Mouse (Mus musculus): ENCODE data around the gene Rasl2-9. TPM values are rescaled to one million over a fixed set of nuclear protein-coding genes. Genes with fewer than 3 reads are reported as not detected.

Gene Rasl2-9
- polyA plus RNA-seq, 1 experiment from 2014 or later: 1.0 TPM

DNA sequence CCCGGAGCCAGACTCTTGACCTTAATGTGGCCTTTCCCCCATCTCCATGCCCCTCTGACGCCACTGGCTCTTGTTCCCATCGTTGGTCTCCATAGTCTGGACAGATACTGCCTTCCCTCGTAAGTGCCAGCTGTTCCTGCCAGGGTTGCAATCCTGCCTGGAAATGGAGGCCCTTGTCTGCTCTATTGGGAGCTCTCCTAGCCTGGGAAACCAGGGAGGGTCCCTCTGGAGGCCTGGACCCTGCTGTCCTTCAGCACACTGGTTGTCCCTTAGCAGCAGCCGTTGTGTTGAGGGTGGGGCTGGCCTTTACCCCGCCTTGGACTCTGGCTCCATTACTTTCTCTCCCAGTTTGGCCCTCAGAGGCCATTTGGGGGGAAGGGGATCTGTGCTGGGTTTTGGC is 33.4 kb downstream of the Rasl2-9 start:
- Histone ChIP-seq H3K27me3 (no peaks in the 10 kb centered on the region), H3K4me2 (no peak overlapping the region), H3K4me1 (replicated peaks) (no peaks in the 10 kb centered on the region; the same call in 1 of the 2 replicates), H3K9me3 (no peaks in the 10 kb centered on the region), H3K27ac (replicated peaks) (no peak overlapping the region), H3K36me3 (peaks cover 50% of the 10 kb centered on the region), H3K9ac (no peak overlapping the region), H3K4me3 (no peak overlapping the region)
- no peak for ATAC-seq (ENCODE audit: low FRiP score, low read depth)
- WGBS: 87% methylated on average over 6 of the region's 6 CpGs

DNA sequence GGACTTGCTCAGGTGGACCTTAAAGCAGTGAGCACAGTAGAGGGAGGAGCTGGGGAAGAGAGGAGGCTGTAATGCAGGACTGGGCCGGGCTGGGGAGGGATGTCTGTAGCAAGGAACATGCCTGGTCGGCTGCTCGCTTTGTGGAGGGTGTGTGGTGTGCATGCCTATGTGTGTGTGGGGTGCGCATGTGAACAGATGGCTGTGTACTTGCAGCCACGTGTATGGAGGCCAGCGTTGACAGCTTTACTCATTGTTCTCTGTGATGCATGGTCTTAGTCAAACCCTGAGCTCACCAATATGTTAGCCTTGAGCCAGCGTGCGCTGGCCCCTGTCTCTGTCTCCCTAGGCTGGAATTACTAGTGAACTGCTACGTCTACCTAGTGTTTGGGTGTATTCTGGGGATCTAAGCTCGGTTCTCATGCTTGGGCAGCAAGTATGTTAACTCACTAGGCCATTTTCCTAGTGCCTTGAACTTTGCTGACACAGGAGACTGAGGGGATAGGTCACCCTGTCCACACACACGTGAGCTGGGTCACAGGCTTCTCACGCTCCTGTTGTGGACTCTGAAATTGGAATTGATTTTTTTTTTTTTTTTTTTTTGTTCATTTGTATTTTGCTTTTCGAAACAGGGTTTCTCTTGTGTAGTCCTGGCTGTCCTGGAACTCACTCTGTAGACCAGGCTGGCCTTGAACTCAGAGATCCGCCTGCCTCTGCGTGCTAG is 34.6 kb downstream of the Rasl2-9 start:
- no peaks in the 10 kb centered on the region for H3K27me3 ChIP-seq
- ATAC-seq (ENCODE audit: low FRiP score, low read depth): no peak
- no peaks in the 10 kb centered on the region for H3K9me3 ChIP-seq
- H3K4me2 ChIP-seq: no peak overlapping the region
- no peak overlapping the region for H3K9ac ChIP-seq
- 88% methylated on average over 15 of the region's 15 CpGs for WGBS
- peaks cover 42% of the 10 kb centered on the region for H3K36me3 ChIP-seq
- no peak overlapping the region for H3K4me3 ChIP-seq
- H3K27ac ChIP-seq (replicated peaks): no peak overlapping the region
- H3K4me1 ChIP-seq (replicated peaks): no peaks in the 10 kb centered on the region; the same call in 1 of the 2 replicates

DNA sequence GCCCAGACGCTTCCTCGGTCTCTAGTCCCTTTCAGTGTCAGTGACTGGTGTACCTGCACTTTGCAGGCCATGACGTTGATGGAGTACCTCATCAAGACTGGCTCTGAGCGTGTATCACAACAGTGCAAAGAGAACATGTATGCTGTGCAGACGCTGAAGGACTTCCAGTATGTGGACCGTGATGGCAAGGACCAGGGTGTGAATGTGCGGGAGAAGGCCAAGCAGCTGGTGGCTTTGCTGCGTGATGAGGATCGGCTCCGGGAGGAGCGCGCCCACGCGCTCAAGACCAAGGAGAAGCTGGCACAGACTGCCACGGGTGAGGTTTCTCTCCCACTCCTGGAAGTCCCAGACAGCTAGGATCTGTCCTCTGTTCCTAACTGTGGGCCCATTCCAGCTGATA is 35.9 kb downstream of the Rasl2-9 start:
- Histone ChIP-seq H3K9ac (no peak overlapping the region), H3K36me3 (peaks cover 30% of the 10 kb centered on the region), H3K27me3 (no peaks in the 10 kb centered on the region), H3K27ac (replicated peaks) (no peak overlapping the region), H3K9me3 (no peaks in the 10 kb centered on the region), H3K4me1 (replicated peaks) (peaks cover 3% of the 10 kb centered on the region; the same call in 1 of the 2 replicates), H3K4me2 (no peak overlapping the region), H3K4me3 (no peak overlapping the region)
- 95% methylated on average over 15 of the region's 15 CpGs for WGBS
- ATAC-seq (ENCODE audit: low FRiP score, low read depth): no peak

DNA sequence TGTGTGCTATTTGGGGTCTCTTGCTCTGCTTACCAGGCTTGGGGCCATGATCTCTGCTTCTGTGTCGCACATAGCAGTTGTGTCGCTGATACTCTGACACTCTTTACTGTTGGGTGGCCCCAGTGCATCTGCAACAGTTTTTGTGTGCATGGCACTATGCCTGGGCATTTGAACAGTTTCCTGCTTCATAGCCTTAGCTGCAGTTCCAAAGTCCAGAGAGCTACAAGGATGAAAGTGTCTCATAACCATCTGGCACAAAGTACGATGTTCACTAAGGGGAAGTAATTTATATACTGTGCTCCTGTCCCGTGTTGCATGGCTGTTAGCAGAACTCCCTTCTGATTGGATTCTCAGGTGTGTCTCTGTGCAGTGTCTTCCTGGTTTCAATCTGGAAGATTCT is 37.9 kb downstream of the Rasl2-9 start:
- no peak for ATAC-seq (ENCODE audit: low FRiP score, low read depth)
- 88% methylated on average over 4 of the region's 4 CpGs for WGBS
- Histone ChIP-seq H3K4me2 (no peak overlapping the region), H3K9me3 (no peaks in the 10 kb centered on the region), H3K27ac (replicated peaks) (no peak overlapping the region), H3K27me3 (no peaks in the 10 kb centered on the region), H3K4me1 (replicated peaks) (peaks cover 14% of the 10 kb centered on the region), H3K9ac (no peak overlapping the region), H3K36me3 (peaks cover 18% of the 10 kb centered on the region), H3K4me3 (no peak overlapping the region)

DNA sequence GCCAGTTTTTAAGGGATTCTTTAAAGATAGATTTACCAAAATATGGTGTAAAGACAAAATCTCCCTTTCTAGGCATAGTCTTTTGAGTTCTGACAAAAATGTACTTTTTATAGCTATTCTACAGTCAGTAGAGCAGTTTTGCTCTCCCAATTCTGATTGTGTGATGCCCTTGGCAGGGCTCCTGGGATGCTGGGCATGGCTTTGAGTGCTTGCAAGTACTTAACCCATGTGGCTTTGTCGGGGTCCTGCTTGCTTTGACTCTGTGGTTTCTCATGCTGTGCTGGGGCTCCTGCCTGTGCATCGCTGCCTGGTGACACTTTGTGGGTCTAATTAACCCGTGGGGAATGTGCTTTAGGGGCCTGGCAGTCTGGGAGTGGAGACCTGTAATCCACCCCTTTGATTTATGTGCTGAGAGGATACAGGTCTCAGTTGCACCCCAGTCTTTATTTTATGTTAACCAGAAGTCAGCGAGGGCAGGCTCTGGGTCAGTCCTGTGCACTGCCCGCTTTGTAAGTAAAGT is 38.8 kb downstream of the Rasl2-9 start:
- Histone ChIP-seq H3K4me1 (replicated peaks) (peaks cover 21% of the 10 kb centered on the region), H3K27ac (replicated peaks) (no peak overlapping the region), H3K36me3 (peaks cover 15% of the 10 kb centered on the region), H3K9me3 (no peaks in the 10 kb centered on the region), H3K4me2 (no peak overlapping the region), H3K9ac (no peak overlapping the region), H3K4me3 (no peak overlapping the region), H3K27me3 (no peaks in the 10 kb centered on the region)
- no peak for ATAC-seq (ENCODE audit: low FRiP score, low read depth)
- WGBS: 78% methylated on average over 5 of the region's 5 CpGs

DNA sequence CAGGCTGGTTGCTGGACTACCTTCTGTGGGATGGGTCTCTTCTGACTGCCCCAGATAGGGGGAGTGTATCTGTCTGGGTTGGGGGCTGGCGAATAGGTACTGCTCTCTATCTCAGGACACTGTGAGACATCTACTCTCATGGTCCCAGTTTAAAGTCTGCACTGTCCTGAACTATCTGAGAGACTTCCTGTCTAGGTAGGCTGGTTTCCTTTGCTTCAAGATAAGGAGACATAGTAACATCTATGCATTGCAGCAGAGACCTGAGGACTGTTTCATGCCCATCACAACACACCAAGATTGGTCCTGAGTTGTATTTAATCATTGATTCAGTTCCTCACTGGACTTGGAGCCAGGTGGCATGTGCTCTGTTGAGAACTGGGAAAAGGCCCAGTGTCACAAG is 40.2 kb downstream of the Rasl2-9 start:
- 95% methylated on average over 1 of the region's 1 CpGs for WGBS
- no peak overlapping the region for H3K27ac ChIP-seq (replicated peaks)
- no peak for ATAC-seq (ENCODE audit: low FRiP score, low read depth)
- H3K4me3 ChIP-seq: no peak overlapping the region
- no peak overlapping the region for H3K4me2 ChIP-seq
- peaks cover 36% of the 10 kb centered on the region for H3K4me1 ChIP-seq (replicated peaks)
- H3K27me3 ChIP-seq: no peaks in the 10 kb centered on the region
- no peaks in the 10 kb centered on the region for H3K9me3 ChIP-seq
- H3K9ac ChIP-seq: no peak overlapping the region
- H3K36me3 ChIP-seq: peaks cover 11% of the 10 kb centered on the region

DNA sequence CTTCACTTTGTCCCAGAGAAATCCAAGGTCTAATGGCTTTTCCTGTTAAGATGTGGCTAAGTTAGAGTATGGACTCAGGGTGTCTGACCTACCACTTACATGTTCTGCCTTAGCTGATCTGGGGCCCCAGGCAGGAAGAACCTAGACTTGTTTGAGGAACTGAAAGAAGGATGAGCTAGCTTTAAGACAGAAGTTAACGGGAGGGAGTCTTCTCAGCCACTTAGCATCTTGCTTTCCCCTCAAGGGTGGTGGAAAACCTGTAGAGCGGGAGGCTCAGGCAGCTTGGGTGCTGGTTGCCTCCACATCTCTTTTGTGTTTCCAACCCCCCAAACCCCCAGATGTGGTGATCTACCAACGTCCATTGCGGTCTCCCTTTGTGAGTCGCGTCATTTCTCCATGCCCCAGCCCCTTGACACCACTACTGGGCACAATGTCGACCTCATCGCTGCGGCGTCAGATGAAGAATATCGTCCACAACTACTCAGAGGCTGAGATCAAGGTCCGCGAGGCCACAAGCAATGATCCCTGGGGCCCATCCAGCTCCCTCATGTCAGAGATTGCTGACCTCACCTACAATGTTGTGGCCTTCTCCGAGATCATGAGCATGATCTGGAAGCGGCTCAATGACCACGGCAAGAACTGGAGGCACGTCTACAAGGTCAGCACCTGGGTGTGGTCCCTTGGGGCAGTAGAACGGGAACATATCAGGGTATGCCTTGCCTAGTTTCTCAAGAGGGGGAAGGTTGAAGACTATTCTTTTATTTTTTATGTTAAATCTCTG is 42.2 kb downstream of the Rasl2-9 start:
- Histone ChIP-seq H3K9ac (no peak overlapping the region), H3K4me2 (no peak overlapping the region), H3K4me3 (no peak overlapping the region), H3K9me3 (no peaks in the 10 kb centered on the region), H3K36me3 (peaks cover 11% of the 10 kb centered on the region), H3K27me3 (no peaks in the 10 kb centered on the region), H3K4me1 (replicated peaks) (peaks cover 36% of the 10 kb centered on the region), H3K27ac (replicated peaks) (no peak overlapping the region)
- WGBS: 94% methylated on average over 18 of the region's 18 CpGs
- no peak for ATAC-seq (ENCODE audit: low FRiP score, low read depth)

DNA sequence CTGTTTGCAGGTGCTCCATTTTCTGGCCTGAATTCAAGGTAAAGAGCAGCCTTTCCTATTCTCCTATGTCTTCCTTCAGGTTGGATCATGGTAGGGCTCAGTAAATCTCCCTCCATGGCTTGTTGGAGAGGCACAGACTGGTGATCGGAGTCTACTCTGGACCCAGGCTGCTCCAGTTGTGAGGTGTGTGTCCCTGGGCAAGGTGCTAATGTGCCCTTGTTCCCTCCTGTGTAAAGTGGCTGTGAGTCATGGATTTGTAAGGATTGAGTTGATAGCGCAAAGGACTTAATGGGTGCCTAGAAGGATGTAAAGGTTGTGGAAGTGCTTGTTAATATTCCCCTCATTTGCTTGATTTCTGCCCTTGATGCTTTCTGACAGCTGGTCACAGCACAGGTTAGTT is 43.8 kb downstream of the Rasl2-9 start:
- Histone ChIP-seq H3K4me1 (replicated peaks) (peaks cover 36% of the 10 kb centered on the region), H3K9ac (no peak overlapping the region), H3K27me3 (no peaks in the 10 kb centered on the region), H3K4me2 (peak overlapping the region; percentile 86), H3K9me3 (no peaks in the 10 kb centered on the region), H3K27ac (replicated peaks) (no peak overlapping the region), H3K36me3 (peaks cover 23% of the 10 kb centered on the region), H3K4me3 (no peak overlapping the region)
- 96% methylated on average over 2 of the region's 2 CpGs for WGBS
- no peak for ATAC-seq (ENCODE audit: low FRiP score, low read depth)

DNA sequence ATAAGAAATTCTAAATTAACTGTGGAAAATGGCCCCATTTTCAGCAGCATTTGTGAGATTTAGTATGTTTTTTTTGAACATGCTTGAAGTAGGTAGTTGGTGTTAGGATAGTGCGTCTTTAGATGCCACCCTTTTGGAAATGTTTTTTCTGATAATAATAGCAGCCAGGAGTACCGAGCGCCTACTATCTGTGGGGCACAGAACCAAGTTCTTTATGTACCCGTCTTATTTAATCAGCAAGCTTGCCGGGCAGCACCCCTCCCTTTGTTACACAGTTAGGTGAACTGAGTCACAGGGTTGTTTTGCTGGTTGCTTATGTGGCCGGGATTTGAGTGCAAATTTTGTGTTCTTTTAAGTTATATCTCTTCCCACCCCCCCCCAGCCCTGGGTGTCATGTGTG is 44.5 kb downstream of the Rasl2-9 start:
- Histone ChIP-seq H3K9ac (peak overlapping the region; percentile 100), H3K27me3 (no peaks in the 10 kb centered on the region), H3K27ac (replicated peaks) (no peak overlapping the region), H3K4me1 (replicated peaks) (peaks cover 36% of the 10 kb centered on the region), H3K9me3 (no peaks in the 10 kb centered on the region), H3K4me3 (peak overlapping the region; percentile 100), H3K4me2 (peak overlapping the region; percentile 86), H3K36me3 (peaks cover 30% of the 10 kb centered on the region)
- ATAC-seq (ENCODE audit: low FRiP score, low read depth): no peak
- WGBS: 78% methylated on average over 6 of the region's 6 CpGs

DNA sequence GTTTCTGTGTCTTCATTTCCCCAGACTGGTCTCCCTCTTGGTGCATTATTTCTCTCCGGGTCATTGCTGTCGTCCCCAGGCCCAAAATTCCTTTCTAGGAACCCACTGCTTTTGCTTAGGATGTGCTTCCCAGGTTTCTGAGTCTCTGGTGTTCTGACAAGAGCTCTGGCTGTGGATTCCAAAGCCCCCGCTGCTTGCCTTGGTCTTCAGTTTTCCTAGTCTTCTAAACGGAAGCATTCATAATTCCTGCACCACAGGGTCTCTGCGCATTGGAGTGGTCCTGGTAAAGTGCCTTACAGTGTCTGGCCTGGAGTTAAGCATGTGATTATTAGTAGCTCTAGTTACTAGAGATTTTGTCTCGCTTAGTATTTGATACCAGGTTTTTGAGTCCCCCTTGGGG is 44.9 kb downstream of the Rasl2-9 start:
- H3K27me3 ChIP-seq: no peaks in the 10 kb centered on the region
- H3K9me3 ChIP-seq: no peaks in the 10 kb centered on the region
- peaks cover 36% of the 10 kb centered on the region for H3K4me1 ChIP-seq (replicated peaks)
- peak overlapping the region; percentile 93 for H3K27ac ChIP-seq (replicated peaks)
- peak overlapping the region; percentile 100 for H3K4me3 ChIP-seq
- H3K4me2 ChIP-seq: peak overlapping the region; percentile 86
- 15% methylated on average over 6 of the region's 6 CpGs for WGBS
- peaks cover 33% of the 10 kb centered on the region for H3K36me3 ChIP-seq
- peak overlapping the region; percentile 100 for H3K9ac ChIP-seq
- ATAC-seq (ENCODE audit: low FRiP score, low read depth): no peak

DNA sequence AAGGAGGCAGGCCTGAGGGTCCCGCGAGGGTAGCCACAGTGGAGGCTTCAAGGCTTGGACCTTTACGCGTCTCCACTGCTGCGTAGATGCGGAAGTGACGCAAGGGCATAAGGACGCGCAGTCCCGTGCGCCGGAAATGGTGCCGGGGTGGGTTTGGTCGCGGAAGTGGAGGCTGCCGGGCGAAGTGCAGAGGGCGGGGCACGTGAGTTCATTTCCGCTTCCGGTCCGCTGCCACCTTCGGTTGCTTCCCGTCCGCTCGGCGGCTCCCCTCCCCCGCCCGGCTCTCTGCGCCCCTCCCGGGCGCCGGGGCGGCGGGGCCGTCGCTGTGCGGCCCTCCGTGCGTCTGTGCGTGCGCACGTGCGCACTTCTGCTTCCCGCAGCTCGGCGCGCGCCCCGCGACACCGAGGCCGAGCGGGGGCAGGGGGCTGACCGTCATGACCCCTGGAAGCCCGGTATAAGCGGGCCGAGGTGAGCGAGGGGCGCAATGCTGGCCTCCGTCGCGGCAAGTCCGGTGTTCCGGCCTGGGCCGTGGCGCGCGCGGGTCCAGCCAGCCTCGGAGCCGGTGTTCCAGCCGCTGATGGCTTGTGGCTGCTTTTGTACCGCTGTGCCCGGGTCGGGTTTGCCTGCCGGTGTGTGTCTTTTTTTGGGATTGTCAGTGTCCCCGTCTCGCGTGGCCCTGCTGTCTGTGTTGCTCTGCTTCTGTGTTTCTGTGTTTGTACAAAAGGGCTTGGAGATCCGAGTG is 45.6 kb downstream of the Rasl2-9 start, which contains the start of gene Epn1:
Gene Epn1, plus strand, starts transcription at position 226 of the 742 bp plus-strand sequence.
- no peaks in the 10 kb centered on the region for H3K9me3 ChIP-seq
- ATAC-seq (ENCODE audit: low FRiP score, low read depth): peak; percentile 97
- peaks cover 36% of the 10 kb centered on the region for H3K4me1 ChIP-seq (replicated peaks)
- under 1% methylated on average over 81 of the region's 81 CpGs for WGBS
- peak within 1 kb of the TSS; percentile 86 for H3K4me2 ChIP-seq
- H3K27me3 ChIP-seq: no peaks in the 10 kb centered on the region
- peak within 1 kb of the TSS; percentile 93 for H3K27ac ChIP-seq (replicated peaks)
- peaks cover 37% of the 10 kb centered on the region for H3K36me3 ChIP-seq
- peak within 1 kb of the TSS; percentile 100 for H3K4me3 ChIP-seq
- H3K9ac ChIP-seq: peak within 1 kb of the TSS; percentile 100
